Mouse (Mus musculus) thymus, adult 2 months (tissue): Measurements from ENCODE around the gene Zfp385b. TPM values are rescaled to one million over a fixed set of nuclear protein-coding genes. Genes with fewer than 3 reads are reported as not detected.

Source experiments
- DNase-seq: peaks from one replicate; pipeline ENCODE4 v3.0.0; 2021
- H3K27ac ChIP-seq: fragments of 200-500 bp; 2 replicates; pipeline ENCODE4 v1.5.1; 2012; ENCODE audit warnings: low read length, control low read depth; ENCODE audit not compliant: control insufficient read depth, insufficient read depth
- H3K27me3 ChIP-seq: fragments of 200-500 bp; 2 replicates; pipeline ENCODE4 v1.6.1; 2012; ENCODE audit warnings: mild to moderate bottlenecking, low read length, moderate library complexity, mixed read lengths; ENCODE audit not compliant: control insufficient read depth, insufficient read depth
- H3K36me3 ChIP-seq: fragments of 200-500 bp; 2 replicates; pipeline ENCODE4 v1.6.1; 2012; ENCODE audit warnings: mild to moderate bottlenecking, low read length, moderate library complexity; ENCODE audit not compliant: control insufficient read depth, insufficient read depth
- H3K4me1 ChIP-seq: fragments of 200-500 bp; replicated peaks from 2 replicates; pipeline ENCODE4 v1.6.1; 2012; ENCODE audit warnings: low read length; ENCODE audit not compliant: control insufficient read depth, insufficient read depth
- H3K4me3 ChIP-seq: fragments of 200-500 bp; 2 replicates; pipeline ENCODE4 v1.5.1; 2012; ENCODE audit warnings: mild to moderate bottlenecking, low read length, control low read depth, moderate library complexity; ENCODE audit not compliant: control insufficient read depth, insufficient read depth
- CTCF ChIP-seq: fragments of 200-500 bp; IDR thresholded peaks from 2 replicates; pipeline ENCODE4 v1.5.1; 2012; ENCODE audit warnings: mild to moderate bottlenecking, control low read depth, low read length, moderate library complexity, borderline replicate concordance; ENCODE audit not compliant: control insufficient read depth, poor library complexity, insufficient read depth; ENCODE audit errors: extremely low read depth
- POLR2A ChIP-seq: fragments of 200-500 bp; IDR thresholded peaks from 2 replicates; pipeline ENCODE4 v1.6.1; 2012; ENCODE audit warnings: mild to moderate bottlenecking, low read length, control low read depth, moderate library complexity; ENCODE audit not compliant: control insufficient read depth, poor library complexity, insufficient read depth; ENCODE audit errors: extremely low read depth
- whole genome bisulfite sequencing: fragments of 180-500 bp; shearing (Covaris S2); methylation state at CpG from one replicate; pipeline ENCODE4 v1.1.7; 2018; 5-methylcytosine and 5-hydroxymethylcytosine counted together
- polyA plus RNA-seq: library from polyadenylated mRNA; depleted of rRNA; stranded (reverse); fragments of >200 nt; gene quantifications from 2 replicates; pipeline ENCODE4 v1.2.3, GENCODE M21; 2012

Gene Zfp385b
- polyA plus RNA-seq, 1 experiment: 0.84 TPM

DNA sequence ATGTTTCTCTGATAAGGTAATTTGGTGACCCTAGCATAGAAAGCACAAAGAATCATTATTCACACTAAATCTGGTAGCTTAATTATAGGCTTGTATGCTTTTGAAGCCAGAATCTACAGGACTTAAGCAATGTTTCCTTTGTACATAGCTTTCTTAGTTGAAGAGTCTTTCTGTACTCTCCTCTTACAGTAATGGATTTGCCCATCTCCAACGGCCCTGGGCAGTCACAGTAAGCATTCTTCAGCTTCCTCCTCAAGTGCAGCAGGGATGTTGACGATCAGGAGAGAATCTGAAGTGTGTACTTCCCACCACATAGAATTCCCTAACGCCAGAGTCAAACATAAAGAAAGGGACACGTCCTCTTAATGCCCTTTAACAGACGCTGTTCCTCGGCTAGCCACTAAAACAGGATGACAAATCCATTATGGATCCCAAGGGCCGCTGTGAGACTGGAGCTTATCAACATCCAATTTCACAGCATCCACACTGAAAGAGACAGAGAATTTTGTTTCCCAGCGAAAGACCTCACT is 370.4 kb downstream of the Zfp385b start:
- Histone ChIP-seq H3K4me1 (no peaks in the 10 kb centered on the region), H3K36me3 (no peaks in the 10 kb centered on the region), H3K27ac (no peak overlapping the region), H3K4me3 (no peak overlapping the region), H3K27me3 (no peaks in the 10 kb centered on the region)
- 66% methylated on average over 8 of the region's 8 CpGs for WGBS
- TF ChIP-seq CTCF (no peak), POLR2A (no peak)
- no peak for DNase-seq

DNA sequence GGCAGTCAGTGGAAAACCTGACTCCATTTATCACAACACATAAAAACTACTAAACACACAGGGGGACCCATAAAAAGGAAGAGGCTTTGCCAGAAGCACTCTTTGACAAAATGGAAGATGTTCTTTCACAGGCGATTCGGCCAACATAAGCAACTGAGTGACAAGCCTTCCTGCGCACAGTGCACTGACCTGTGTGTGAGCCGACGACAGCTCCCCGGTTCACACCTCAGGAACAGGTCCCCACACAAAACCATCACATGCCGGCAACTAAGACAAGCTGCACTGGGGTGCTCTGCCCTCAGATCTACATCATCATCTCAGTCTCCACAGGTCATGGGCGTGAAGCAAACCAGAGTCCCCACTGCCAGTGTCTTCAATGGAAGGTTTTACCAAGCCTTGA is 375.2 kb downstream of the Zfp385b start:
- H3K27ac ChIP-seq: no peak overlapping the region
- TF ChIP-seq CTCF (no peak), POLR2A (no peak)
- H3K4me3 ChIP-seq: no peak overlapping the region
- WGBS: 98% methylated on average over 8 of the region's 8 CpGs
- no peaks in the 10 kb centered on the region for H3K27me3 ChIP-seq
- DNase-seq: no peak
- H3K4me1 ChIP-seq: no peaks in the 10 kb centered on the region
- H3K36me3 ChIP-seq: no peaks in the 10 kb centered on the region

DNA sequence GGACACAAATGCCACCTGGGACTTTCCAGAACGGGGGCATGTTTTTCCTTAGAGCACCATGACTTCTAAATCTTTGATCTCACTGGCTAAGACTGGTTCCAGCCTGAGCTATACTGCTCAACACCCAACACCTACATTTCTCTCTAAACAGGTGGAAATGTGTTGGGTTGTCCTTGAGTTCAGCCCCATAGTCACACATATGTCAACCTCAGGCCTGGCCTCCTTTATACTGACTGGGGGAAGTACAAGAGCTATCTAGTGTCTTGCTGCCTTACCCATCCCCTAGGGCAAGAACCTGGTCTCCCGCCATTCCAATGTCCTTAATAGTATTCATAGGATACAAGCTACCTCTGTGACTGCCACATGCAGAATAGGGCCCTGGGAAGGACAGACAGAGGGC is 378.8 kb downstream of the Zfp385b start:
- TF ChIP-seq POLR2A (no peak), CTCF (no peak)
- H3K36me3 ChIP-seq: no peaks in the 10 kb centered on the region
- H3K4me3 ChIP-seq: no peak overlapping the region
- H3K27me3 ChIP-seq: no peaks in the 10 kb centered on the region
- WGBS: 94% methylated on average over 2 of the region's 2 CpGs
- DNase-seq: no peak
- H3K27ac ChIP-seq: no peak overlapping the region
- no peaks in the 10 kb centered on the region for H3K4me1 ChIP-seq

DNA sequence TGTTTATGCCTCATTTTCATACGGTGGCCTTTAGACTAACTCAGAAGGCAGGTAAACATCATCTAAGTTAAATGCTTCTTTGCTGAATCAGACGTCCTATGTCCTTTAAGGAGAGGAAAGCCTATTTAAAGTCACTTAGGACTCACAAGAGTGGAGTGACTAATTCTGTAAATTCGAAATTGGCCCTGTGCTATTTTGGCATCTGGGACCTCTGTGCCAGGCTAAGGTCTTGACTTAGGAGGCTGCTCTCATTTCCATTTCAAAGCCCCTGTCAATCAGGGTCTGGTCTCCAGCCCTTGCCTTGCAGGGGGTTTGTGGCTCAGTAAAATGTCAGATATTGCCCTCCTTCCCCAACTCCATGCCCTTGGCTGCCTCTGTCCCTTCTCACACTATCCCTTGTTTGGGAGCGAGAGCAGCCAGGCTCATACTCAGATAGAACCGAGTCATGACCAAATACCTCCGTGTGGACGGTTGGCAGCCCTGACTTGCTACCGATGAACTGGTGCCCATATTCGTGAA is 383.1 kb downstream of the Zfp385b start:
- no peak for DNase-seq
- H3K27me3 ChIP-seq: no peaks in the 10 kb centered on the region
- H3K4me3 ChIP-seq: no peak overlapping the region
- no peak overlapping the region for H3K27ac ChIP-seq
- no peaks in the 10 kb centered on the region for H3K4me1 ChIP-seq
- no peak for TF ChIP-seq POLR2A
- TF ChIP-seq CTCF: no peak
- H3K36me3 ChIP-seq: no peaks in the 10 kb centered on the region
- WGBS: 84% methylated on average over 9 of the region's 9 CpGs

DNA sequence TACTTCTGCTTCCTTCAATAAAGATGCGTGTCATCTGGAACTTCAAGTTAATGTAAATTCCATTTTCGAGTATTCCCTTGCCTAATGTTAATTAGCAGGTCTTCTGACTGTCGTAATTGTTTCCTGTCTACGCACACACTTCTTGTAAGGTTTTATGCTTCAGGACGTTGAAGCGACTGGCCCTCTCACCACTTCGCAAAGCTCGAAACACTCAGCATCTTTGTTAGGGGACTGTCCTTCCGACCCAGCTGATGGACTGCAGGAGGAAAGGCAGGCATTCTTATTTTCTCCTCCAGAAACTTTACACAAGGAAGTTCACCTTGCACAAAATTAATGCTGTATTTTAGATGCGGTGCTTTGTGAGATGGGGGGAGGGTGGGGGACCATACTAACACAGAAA is 400.0 kb downstream of the Zfp385b start:
- H3K27ac ChIP-seq: no peak overlapping the region
- no peak overlapping the region for H3K4me3 ChIP-seq
- TF ChIP-seq POLR2A: no peak
- no peak for DNase-seq
- H3K27me3 ChIP-seq: no peaks in the 10 kb centered on the region
- WGBS: 67% methylated on average over 10 of the region's 10 CpGs
- H3K4me1 ChIP-seq: no peaks in the 10 kb centered on the region
- no peaks in the 10 kb centered on the region for H3K36me3 ChIP-seq

DNA sequence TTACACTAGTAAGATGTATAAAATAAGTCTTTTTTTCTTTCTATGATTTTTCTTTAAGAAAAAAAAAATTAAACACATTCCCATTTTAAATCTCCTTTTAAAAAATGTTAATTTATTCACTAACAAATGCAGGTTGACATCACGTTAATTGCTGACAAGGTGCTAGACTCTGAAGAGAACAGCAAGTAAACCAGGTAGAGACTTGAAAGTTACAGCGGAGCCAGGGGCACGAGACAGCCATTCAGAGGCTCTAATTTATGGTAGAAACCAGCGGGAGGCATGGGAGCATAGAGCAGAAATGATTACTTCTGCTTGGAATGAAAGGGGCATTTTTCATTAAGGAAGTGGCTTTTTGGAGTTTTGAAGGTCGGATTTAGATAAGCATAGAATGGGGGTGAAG is 401.4 kb downstream of the Zfp385b start:
- no peaks in the 10 kb centered on the region for H3K36me3 ChIP-seq
- WGBS: 49% methylated on average over 5 of the region's 5 CpGs
- no peak overlapping the region for H3K27ac ChIP-seq
- no peak for DNase-seq
- TF ChIP-seq POLR2A (no peak), CTCF (no peak)
- H3K4me3 ChIP-seq: no peak overlapping the region
- no peaks in the 10 kb centered on the region for H3K27me3 ChIP-seq
- H3K4me1 ChIP-seq: no peaks in the 10 kb centered on the region

DNA sequence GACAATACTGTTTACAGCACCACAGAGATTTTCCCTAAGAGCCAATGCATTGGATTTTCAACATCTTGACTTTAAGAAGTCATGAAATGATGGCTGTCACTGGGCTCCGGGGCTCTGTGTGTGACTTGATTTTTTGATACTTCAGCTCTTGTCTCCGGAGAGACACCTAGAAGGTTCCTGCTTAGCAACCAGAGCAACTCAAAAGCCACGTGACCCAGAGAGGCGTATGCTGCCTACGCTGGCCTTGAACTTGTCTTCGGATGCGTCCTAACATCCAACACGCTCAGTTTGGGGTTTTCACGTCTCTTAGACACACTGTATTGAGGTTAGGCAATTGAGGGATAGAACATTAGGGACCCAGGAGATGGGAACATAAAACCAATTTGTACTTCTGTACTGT is 407.3 kb downstream of the Zfp385b start:
- Histone ChIP-seq H3K27ac (no peak overlapping the region), H3K4me3 (no peak overlapping the region), H3K36me3 (no peaks in the 10 kb centered on the region), H3K4me1 (no peaks in the 10 kb centered on the region), H3K27me3 (no peaks in the 10 kb centered on the region)
- TF ChIP-seq CTCF: no peak
- TF ChIP-seq POLR2A: no peak
- 96% methylated on average over 9 of the region's 9 CpGs for WGBS
- DNase-seq: no peak
